Mouse (Mus musculus): ENCODE results near the gene Prkag2. TPM values are rescaled to one million over a fixed set of nuclear protein-coding genes. Genes with fewer than 3 reads are reported as not detected.

Gene Prkag2
- total RNA-seq (2021) = 10 to 100 TPM; 12.3 to 20.6 TPM
- long read RNA-seq, experiment 1, partial matches to known transcripts = 2 of 10 reads
- long read RNA-seq, experiment 1, other reads (novel, unspliced or antisense) = 3 of 10 reads
- long read RNA-seq, experiment 2, transcript Prkag2-203 (12 exons, 2,205 nt) = major isoform, 7 of 15 reads
- long read RNA-seq, experiment 2, partial matches to known transcripts = 2 of 15 reads
- long read RNA-seq, experiment 2, other reads (novel, unspliced or antisense) = 4 of 15 reads

- DNase-seq = peak; percentile 68
Observed at GRCm38 (mm10) chr5:25100516-25101125, at the start of gene Prkag2. TSS of gene Prkag2 (minus strand) at chr5:25100642.

- no peak for DNase-seq
Observed at GRCm38 (mm10) chr5:25149331-25149965, 49.0 kb upstream of the Prkag2 start.

- DNase-seq = no peak
Observed at GRCm38 (mm10) chr5:25146705-25147104, 46.3 kb upstream of the Prkag2 start.

- DNase-seq = no peak
Observed at GRCm38 (mm10) chr5:25127865-25128264, 27.4 kb upstream of the Prkag2 start.

GRCm38 (mm10) chr5:25125884-25126560 lies 25.6 kb upstream of the Prkag2 start:
- DNase-seq = no peak

- no peak for DNase-seq
Observed at GRCm38 (mm10) chr5:25122534-25122933, 22.1 kb upstream of the Prkag2 start.

- no peak for DNase-seq
Observed at GRCm38 (mm10) chr5:25119148-25119547, 18.7 kb upstream of the Prkag2 start.

- no peak for DNase-seq
Observed at GRCm38 (mm10) chr5:25115997-25116396, 15.6 kb upstream of the Prkag2 start.

GRCm38 (mm10) chr5:25115216-25115615 lies 14.8 kb upstream of the Prkag2 start:
- DNase-seq = no peak

GRCm38 (mm10) chr5:25114110-25114509 lies 13.7 kb upstream of the Prkag2 start:
- no peak for DNase-seq

GRCm38 (mm10) chr5:25110314-25110713 lies 9.9 kb upstream of the Prkag2 start:
- no peak for DNase-seq

GRCm38 (mm10) chr5:25105748-25106147 lies 5.3 kb upstream of the Prkag2 start:
- DNase-seq = no peak

- peak; percentile 58 for DNase-seq
Observed at GRCm38 (mm10) chr5:25101126-25101523, 683 bp upstream of the Prkag2 start.

- no peak for DNase-seq
Observed at GRCm38 (mm10) chr5:25100157-25100515, 306 bp downstream of the Prkag2 start.

GRCm38 (mm10) chr5:25099367-25100156 lies 880 bp downstream of the Prkag2 start:
- DNase-seq = peak; percentile 59

- DNase-seq = no peak
Observed at GRCm38 (mm10) chr5:25097891-25098290, 2.6 kb downstream of the Prkag2 start.

- DNase-seq = peak; percentile 68
Observed at GRCm38 (mm10) chr5:25096431-25096830, 4.0 kb downstream of the Prkag2 start.

GRCm38 (mm10) chr5:25092630-25093245 lies 7.7 kb downstream of the Prkag2 start:
- DNase-seq = no peak

GRCm38 (mm10) chr5:25089258-25089972 lies 11.0 kb downstream of the Prkag2 start:
- no peak for DNase-seq

- DNase-seq = no peak
Observed at GRCm38 (mm10) chr5:25088633-25089032, 11.8 kb downstream of the Prkag2 start.

GRCm38 (mm10) chr5:25088111-25088510 lies 12.3 kb downstream of the Prkag2 start:
- no peak for DNase-seq
